ENCODE assay signal across 8 mouse cellular contexts in genomic region chr19:23055916-23056805, GRCm38 (mm10).
A peak's percentile ranks its signal among the peaks of the same experiment; 100 is the strongest.
DNase-seq lines count a peak whose midpoint lies in the region; ATAC-seq lines count a peak whose summit lies in the region.

No protein-coding gene starts in this region.

- no peaks in the 10 kb centered on the region for H3K27me3 ChIP-seq in limb, embryonic 15.5 days

- 81% methylated on average over 5 of the region's 5 CpGs for WGBS in limb, embryonic 15.5 days

- no peak for ATAC-seq in limb, embryonic 15.5 days (ENCODE audit: insufficient number of reproducible peaks, low FRiP score, low TSS enrichment, low read depth)
- ATAC-seq in granulocyte monocyte progenitor cell, adult 5-6 weeks (replicated peaks; ENCODE audit: poor library complexity, severe bottlenecking), result no peak

- H3K4me2 ChIP-seq in limb, embryonic 15.5 days, result peak overlapping the region; percentile 53; the same call in 1 of the 2 replicates

- no peak overlapping the region for H3K4me3 ChIP-seq in limb, embryonic 15.5 days

- H3K9me3 ChIP-seq in limb, embryonic 15.5 days, result no peaks in the 10 kb centered on the region

- H3K4me1 ChIP-seq in limb, embryonic 15.5 days, result peaks cover 12% of the 10 kb centered on the region

- no peaks in the 10 kb centered on the region for H3K36me3 ChIP-seq in limb, embryonic 15.5 days

- peak overlapping the region; percentile 59; the same call in 1 of the 2 replicates for H3K27ac ChIP-seq in limb, embryonic 15.5 days

- peak; percentile 15 for DNase-seq in embryo, embryonic 10.5 days (ENCODE audit: low spot score)
- no peak for DNase-seq in embryo, embryonic 10 days (ENCODE audit: low spot score)
- DNase-seq in right cerebral cortex, adult 18-20 months, result peak; percentile 13
- no peak for DNase-seq in right cerebral cortex, postnatal 36 days (ENCODE audit: low spot score in 2 of 2)
- no peak for DNase-seq in spleen, postnatal 10 days (ENCODE audit: low spot score in 2 of 2)
- DNase-seq in frontal cortex, postnatal 10 days (ENCODE audit: low spot score in 2 of 2), result no peak

- no peak overlapping the region for H3K9ac ChIP-seq in limb, embryonic 15.5 days

Comparison
In these comparisons a context has a peak if more than half of its experiments do, and no peak if none do; other contexts are left out.
1. DNase-seq: peak in embryo, embryonic 10.5 days (single experiment) and right cerebral cortex, adult 18-20 months (single experiment); none in embryo, embryonic 10 days (single experiment), right cerebral cortex, postnatal 36 days (0 of 2), spleen, postnatal 10 days (0 of 2) and frontal cortex, postnatal 10 days (0 of 2).